Mouse (Mus musculus) left cerebral cortex, adult 2 months (tissue): ENCODE measurements at regions not wholly inside any gene's neighbourhood (a gene's known extent, or its start where the extent isn't known, plus 50 kb on each side); places are given as distances from the start of the nearest gene placed in this dataset.

Experiments
- DNase-seq, 2 experiments: peaks; one replicate each; pipeline ENCODE4 v3.0.0; 2021 to 2022; ENCODE audit warnings: low spot score in 2 of 2, mixed read lengths in 1 of 2; ENCODE audit errors: extremely low spot score in 1 of 2
- H3K27ac ChIP-seq: fragments of 200-600 bp; 2 replicates; pipeline ENCODE4 v1.8.1; 2022
- H3K4me3 ChIP-seq: fragments of 200-600 bp; 2 replicates; pipeline ENCODE4 v1.8.1; 2022
- CTCF ChIP-seq: fragments of 200-600 bp; IDR thresholded peaks from 2 replicates; pipeline ENCODE4 v1.8.1; 2022; ENCODE audit warnings: antibody characterized with exemption, mild to moderate bottlenecking, moderate library complexity
- intact Hi-C: fragments of 180-260 bp; cut with DNase I; formaldehyde crosslinking; loops from one replicate; pipeline ENCODE4 v1.15.1; 2025

GRCm38 (mm10) chr14:45764231-45764630, 106.3 kb upstream of the Ddhd1 start:
- no peak for DNase-seq
- no peak; the same call in 1 of the 2 replicates for TF ChIP-seq CTCF
- no peak overlapping the region for H3K4me3 ChIP-seq
- H3K27ac ChIP-seq: no peak overlapping the region
- intact Hi-C loops: no loop called here

- no peak overlapping the region for H3K27ac ChIP-seq
- no peak for TF ChIP-seq CTCF
- no peak overlapping the region for H3K4me3 ChIP-seq
- no peak for DNase-seq
- intact Hi-C loops: loop anchor here (2.0 to 5.0 kb wide), 2 partner anchors 154 to 958 kb away; no protein-coding TSS in a partner anchor
These were observed 108.6 kb upstream of the Ddhd1 start for GRCm38 (mm10) chr14:45766582-45766981.

- intact Hi-C loops: loop anchor here (1.0 to 5.0 kb wide), 3 partner anchors 205 to 455 kb away; partner anchors contain the start of gene Ero1l
- DNase-seq: peak; percentile 46 to 59
- H3K4me3 ChIP-seq: peak overlapping the region; percentile 24; the same call in 1 of the 2 replicates
- peak overlapping the region; percentile 56; the same call in 1 of the 2 replicates for H3K27ac ChIP-seq
- peak; percentile 98 for TF ChIP-seq CTCF
These were observed 114.8 kb upstream of the Ddhd1 start for GRCm38 (mm10) chr14:45772665-45773277.

GRCm38 (mm10) chr14:45773326-45773725, 115.4 kb upstream of the Ddhd1 start:
- TF ChIP-seq CTCF: no peak
- Histone ChIP-seq H3K4me3 (no peak overlapping the region), H3K27ac (peak overlapping the region; percentile 56; the same call in 1 of the 2 replicates)
- intact Hi-C loops: loop anchor here (5.0 kb wide), 2 partner anchors 206 to 456 kb away; partner anchors contain the start of gene Ero1l
- no peak for DNase-seq

GRCm38 (mm10) chr14:45781850-45782249, 123.9 kb upstream of the Ddhd1 start:
- H3K27ac ChIP-seq: no peak overlapping the region
- DNase-seq: no peak
- no peak overlapping the region for H3K4me3 ChIP-seq
- intact Hi-C loops: no loop called here
- no peak for TF ChIP-seq CTCF

GRCm38 (mm10) chr14:45794980-45795379, 137.0 kb upstream of the Ddhd1 start:
- TF ChIP-seq CTCF: no peak
- DNase-seq: no peak
- intact Hi-C loops: no loop called here
- Histone ChIP-seq H3K4me3 (no peak overlapping the region), H3K27ac (no peak overlapping the region)

GRCm38 (mm10) chr14:45796665-45797319, 138.8 kb upstream of the Ddhd1 start:
- no peak for DNase-seq
- Histone ChIP-seq H3K4me3 (no peak overlapping the region), H3K27ac (no peak overlapping the region)
- intact Hi-C loops: no loop called here
- no peak for TF ChIP-seq CTCF

GRCm38 (mm10) chr14:45797320-45797696, 139.4 kb upstream of the Ddhd1 start:
- H3K4me3 ChIP-seq: no peak overlapping the region
- intact Hi-C loops: no loop called here
- no peak for DNase-seq

GRCm38 (mm10) chr14:45799286-45799685, 141.3 kb upstream of the Ddhd1 start:
- intact Hi-C loops: no loop called here
- DNase-seq: no peak
- no peak overlapping the region for H3K4me3 ChIP-seq
- no peak for TF ChIP-seq CTCF
- H3K27ac ChIP-seq: no peak overlapping the region

More at GRCm38 (mm10) chr14:45797320-45797696, 139.4 kb upstream of the Ddhd1 start:
- TF ChIP-seq CTCF: no peak
- no peak overlapping the region for H3K27ac ChIP-seq

- no peak overlapping the region for H3K27ac ChIP-seq
- no peak for DNase-seq
- TF ChIP-seq CTCF: no peak
- no peak overlapping the region for H3K4me3 ChIP-seq
- intact Hi-C loops: no loop called here
These were observed 148.0 kb upstream of the Ddhd1 start for GRCm38 (mm10) chr14:45805950-45806349.

- intact Hi-C loops: no loop called here
- no peak for DNase-seq
- Histone ChIP-seq H3K27ac (no peak overlapping the region), H3K4me3 (no peak overlapping the region)
- no peak for TF ChIP-seq CTCF
These were observed 148.9 kb upstream of the Ddhd1 start for GRCm38 (mm10) chr14:45806726-45807280.

- H3K4me3 ChIP-seq: no peak overlapping the region
- intact Hi-C loops: no loop called here
- DNase-seq: no peak
- TF ChIP-seq CTCF: no peak
- H3K27ac ChIP-seq: no peak overlapping the region
These were observed 149.8 kb upstream of the Ddhd1 start for GRCm38 (mm10) chr14:45807767-45808166.
